Mouse (Mus musculus): ENCODE measurements around the gene Gm10197. TPM values are rescaled to one million over a fixed set of nuclear protein-coding genes. Genes with fewer than 3 reads are reported as not detected.
"Not testable (repeated sequence)": the region's sequence is repeated elsewhere in the genome, so short reads cannot be mapped to it uniquely, and the experiment has no call there.

The Gm10197 gene
- total RNA-seq, 2 experiments from 2014 or later: not detected

GRCm38 (mm10) chr19:53395805-53396204 is 24.2 kb upstream of the Gm10197 start:
- intact Hi-C loops (cut with DNase I; ENCODE audit: low total_unique reads): loop anchor here (2.0 kb wide), 1 partner anchor 179 kb away; no protein-coding TSS in a partner anchor
- not testable (repeated sequence) for DNase-seq

DNA sequence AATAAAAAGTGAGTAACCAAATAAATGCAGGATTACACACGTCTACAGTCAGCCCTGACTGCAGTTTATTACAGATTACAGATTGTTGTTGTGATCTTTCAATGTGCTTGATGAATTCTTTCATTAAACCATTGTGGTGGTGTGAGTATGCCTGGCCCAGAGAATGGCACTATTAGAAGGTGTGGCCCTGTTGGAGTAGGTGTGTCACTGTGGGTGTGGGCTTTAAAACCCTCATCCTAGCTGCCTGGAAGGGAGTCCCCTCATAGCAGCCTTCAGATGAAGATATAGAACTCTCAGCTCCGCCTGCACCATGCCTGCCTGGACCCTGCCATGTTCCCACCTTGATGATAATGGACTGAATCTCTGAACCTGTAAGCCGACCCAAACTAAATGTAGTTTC is 23.4 kb upstream of the Gm10197 start:
- intact Hi-C loops (cut with DNase I; ENCODE audit: low total_unique reads); DNase-seq: not testable (repeated sequence)

DNA sequence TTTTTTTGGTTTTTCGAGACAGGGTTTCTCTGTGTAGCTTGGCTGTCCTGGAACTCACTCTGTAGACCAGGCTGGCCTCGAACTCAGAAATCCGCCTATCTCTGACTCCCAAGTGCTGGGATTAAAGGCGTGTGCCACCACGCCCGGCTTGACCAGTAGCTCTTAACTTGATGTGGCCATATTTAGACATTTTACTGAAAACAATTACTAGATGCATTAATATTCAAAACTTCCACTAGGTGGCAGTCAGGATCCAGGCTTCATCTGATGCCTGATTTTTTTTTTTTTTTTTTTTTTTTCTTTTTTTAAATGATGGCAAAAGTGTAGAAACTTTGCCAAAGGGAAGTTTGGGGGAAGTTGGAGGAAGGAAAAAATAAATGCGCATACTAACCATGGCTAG is 23.0 kb upstream of the Gm10197 start:
- DNase-seq: no peak

DNA sequence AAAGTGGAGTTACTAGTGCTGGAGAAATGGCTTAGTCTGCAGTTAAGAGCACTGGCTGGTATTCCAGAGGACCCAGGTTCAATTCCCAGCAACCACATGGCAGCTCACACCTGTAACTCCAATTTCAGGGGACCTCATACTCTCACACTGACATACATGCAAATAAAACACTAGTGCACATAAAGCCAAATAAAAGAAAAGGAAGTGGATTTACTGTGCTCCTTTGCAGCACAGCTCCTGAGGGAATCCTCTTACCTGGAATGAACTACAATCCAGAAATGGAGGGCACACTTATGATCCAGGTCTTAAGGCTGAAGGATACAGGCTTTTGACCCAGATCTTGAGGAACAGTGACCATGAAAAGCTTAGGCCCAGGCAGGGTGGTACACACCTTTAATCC is 22.1 kb upstream of the Gm10197 start:
- intact Hi-C loops (cut with DNase I; ENCODE audit: low total_unique reads): no loop called here

More for the DNA sequence above, 23.0 kb upstream of the Gm10197 start:
- intact Hi-C loops (cut with DNase I; ENCODE audit: low total_unique reads): no loop called here

GRCm38 (mm10) chr19:53392781-53393343 is 21.3 kb upstream of the Gm10197 start:
- intact Hi-C loops (cut with DNase I; ENCODE audit: low total_unique reads): no loop called here
- no peak for DNase-seq

More for the DNA sequence above, 22.1 kb upstream of the Gm10197 start:
- no peak for DNase-seq

- no peak for DNase-seq
- intact Hi-C loops (cut with DNase I; ENCODE audit: low total_unique reads): no loop called here
Observed at GRCm38 (mm10) chr19:53391787-53392186, 20.2 kb upstream of the Gm10197 start.

DNA sequence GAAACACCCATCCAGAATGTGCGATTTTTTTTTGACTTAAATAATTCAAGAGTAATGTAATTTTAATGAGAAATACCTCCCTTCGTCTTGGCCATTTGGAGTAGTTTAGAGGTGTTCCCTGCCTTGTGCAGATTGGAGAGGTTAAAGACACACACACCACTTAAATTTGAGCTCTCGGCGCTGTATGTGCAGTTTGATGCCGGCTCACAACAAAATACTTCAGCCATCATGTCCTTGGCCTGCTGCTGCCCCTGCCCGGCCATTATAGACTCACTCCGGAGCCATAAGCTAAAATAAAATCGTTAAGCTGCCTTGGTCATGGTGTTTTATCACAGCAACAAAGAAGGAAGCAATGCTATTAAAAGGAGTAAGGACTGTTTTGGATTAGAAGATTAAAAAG is 19.8 kb upstream of the Gm10197 start:
- intact Hi-C loops (cut with DNase I; ENCODE audit: low total_unique reads): no loop called here
- no peak for DNase-seq

GRCm38 (mm10) chr19:53390495-53391007 is 19.0 kb upstream of the Gm10197 start, which contains the start of gene Smndc1:
Gene Smndc1, minus strand, starts transcription at chr19:53390578.
- intact Hi-C loops (cut with DNase I; ENCODE audit: low total_unique reads): no loop called here
- peak; percentile 100 for DNase-seq

GRCm38 (mm10) chr19:53389851-53390431 is 18.4 kb upstream of the Gm10197 start:
- DNase-seq: no peak
- intact Hi-C loops (cut with DNase I; ENCODE audit: low total_unique reads): no loop called here

DNA sequence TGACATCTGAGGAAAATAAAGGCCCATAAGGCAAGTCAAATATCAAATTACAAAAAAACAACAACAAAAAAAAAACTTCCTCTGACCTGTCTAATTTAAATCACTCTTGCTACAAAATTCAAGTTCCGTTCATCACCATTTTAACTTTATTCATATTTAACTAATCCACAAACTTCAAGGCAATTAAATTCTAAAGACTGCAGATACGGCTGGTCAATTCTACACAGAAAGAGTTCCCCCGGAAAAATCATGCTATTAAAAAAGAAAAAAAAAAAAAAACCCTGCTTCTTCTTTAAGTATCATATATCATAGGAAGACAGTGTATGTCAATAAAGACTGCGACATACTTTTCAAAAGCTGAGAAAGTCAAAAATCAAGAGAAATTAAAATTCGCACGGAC is 17.9 kb upstream of the Gm10197 start:
- no peak for DNase-seq
- intact Hi-C loops (cut with DNase I; ENCODE audit: low total_unique reads): no loop called here

DNA sequence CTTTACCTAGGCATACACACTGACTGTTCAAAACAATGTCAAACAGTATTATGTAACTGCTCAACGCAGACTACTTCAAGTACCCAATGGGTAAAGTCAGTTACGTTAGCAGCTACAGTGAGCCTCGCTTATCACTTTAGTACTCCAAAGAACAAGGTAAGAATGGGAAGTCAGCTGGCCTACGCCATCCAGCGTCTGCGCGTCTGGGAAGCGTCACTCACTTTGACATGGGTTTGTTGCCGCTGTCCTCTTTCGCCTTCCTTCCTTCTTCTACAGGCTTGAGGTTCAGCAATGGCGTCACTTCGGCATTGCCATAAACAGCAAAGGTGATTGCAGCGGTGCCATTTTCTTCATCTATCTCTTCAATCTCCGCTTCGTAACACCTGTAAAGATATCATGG is 11.8 kb upstream of the Gm10197 start:
- intact Hi-C loops (cut with DNase I; ENCODE audit: low total_unique reads): no loop called here
- DNase-seq: no peak

GRCm38 (mm10) chr19:53378421-53378820 is 6.9 kb upstream of the Gm10197 start:
- DNase-seq: no peak
- intact Hi-C loops (cut with DNase I; ENCODE audit: low total_unique reads): no loop called here

GRCm38 (mm10) chr19:53377652-53378051 is 6.1 kb upstream of the Gm10197 start:
- intact Hi-C loops (cut with DNase I; ENCODE audit: low total_unique reads): no loop called here
- no peak for DNase-seq

DNA sequence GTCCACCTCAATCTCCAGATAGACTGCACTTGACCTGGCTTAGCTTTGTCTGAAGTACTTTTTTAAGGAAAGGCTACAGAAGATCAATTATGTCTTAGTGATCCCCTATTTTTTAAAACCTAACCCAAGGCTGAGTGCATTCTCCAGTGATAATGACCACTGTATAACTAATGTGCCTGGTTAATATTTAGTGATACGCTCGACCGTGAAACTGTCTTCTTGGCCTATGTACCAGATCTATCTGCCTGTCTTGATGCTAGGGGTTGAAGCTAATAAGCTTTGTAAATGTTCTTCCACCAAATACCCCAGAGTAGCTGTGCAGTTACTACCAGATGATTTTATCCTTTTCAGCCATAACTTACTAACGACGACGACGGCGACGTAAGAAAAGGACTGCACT is 4.2 kb upstream of the Gm10197 start:
- intact Hi-C loops (cut with DNase I; ENCODE audit: low total_unique reads): no loop called here
- no peak for DNase-seq

- no peak for DNase-seq
- intact Hi-C loops (cut with DNase I; ENCODE audit: low total_unique reads): no loop called here
Observed at GRCm38 (mm10) chr19:53375299-53375698, 3.7 kb upstream of the Gm10197 start.

GRCm38 (mm10) chr19:53373570-53373969 is 2.0 kb upstream of the Gm10197 start:
- no peak for DNase-seq
- intact Hi-C loops (cut with DNase I; ENCODE audit: low total_unique reads): no loop called here

- intact Hi-C loops (cut with DNase I; ENCODE audit: low total_unique reads): no loop called here
Observed at GRCm38 (mm10) chr19:53370233-53370632, 1.3 kb downstream of the Gm10197 start.

GRCm38 (mm10) chr19:53369469-53370043 is 2.0 kb downstream of the Gm10197 start:
- DNase-seq: peak; percentile 69
- intact Hi-C loops (cut with DNase I; ENCODE audit: low total_unique reads): loop anchor here (5.0 kb wide), 1 partner anchor 117 kb away; no protein-coding TSS in a partner anchor

More at GRCm38 (mm10) chr19:53370233-53370632, 1.3 kb downstream of the Gm10197 start:
- no peak for DNase-seq

DNA sequence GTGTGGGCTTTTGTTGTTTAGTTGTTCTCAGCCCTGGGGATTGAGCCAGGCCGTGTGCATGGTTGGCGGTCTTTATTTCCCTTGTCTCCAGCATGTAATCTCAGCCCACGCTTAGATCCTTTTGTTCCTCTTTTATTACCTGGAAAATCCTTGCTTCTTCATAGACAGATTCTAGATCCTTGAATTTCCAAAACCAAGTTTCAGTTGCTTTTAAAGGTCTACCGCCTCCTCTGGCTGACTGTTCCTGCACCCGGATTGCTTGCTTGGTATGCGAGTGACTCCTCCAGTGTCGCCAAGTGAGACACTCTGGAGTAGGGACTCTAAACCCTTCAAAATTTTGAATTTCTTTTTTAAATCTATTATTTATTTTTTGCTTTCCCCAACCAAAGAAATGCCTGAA is 4.7 kb downstream of the Gm10197 start:
- intact Hi-C loops (cut with DNase I; ENCODE audit: low total_unique reads): loop anchor here (5.0 kb wide), 1 partner anchor 115 kb away; no protein-coding TSS in a partner anchor
- no peak for DNase-seq

- no peak for DNase-seq
- intact Hi-C loops (cut with DNase I; ENCODE audit: low total_unique reads): loop anchor here (5.0 kb wide), 1 partner anchor 114 kb away; no protein-coding TSS in a partner anchor
Observed at GRCm38 (mm10) chr19:53366057-53366775, 5.3 kb downstream of the Gm10197 start.

All from gastrocnemius, postnatal 14 days (tissue).